Mouse (Mus musculus): ENCODE results near the gene Foxp1. TPM values are rescaled to one million over a fixed set of nuclear protein-coding genes. Genes with fewer than 3 reads are reported as not detected.

Foxp1 gene
- polyA plus RNA-seq, 1 experiment from 2014 or later, result 45.3 TPM

DNA sequence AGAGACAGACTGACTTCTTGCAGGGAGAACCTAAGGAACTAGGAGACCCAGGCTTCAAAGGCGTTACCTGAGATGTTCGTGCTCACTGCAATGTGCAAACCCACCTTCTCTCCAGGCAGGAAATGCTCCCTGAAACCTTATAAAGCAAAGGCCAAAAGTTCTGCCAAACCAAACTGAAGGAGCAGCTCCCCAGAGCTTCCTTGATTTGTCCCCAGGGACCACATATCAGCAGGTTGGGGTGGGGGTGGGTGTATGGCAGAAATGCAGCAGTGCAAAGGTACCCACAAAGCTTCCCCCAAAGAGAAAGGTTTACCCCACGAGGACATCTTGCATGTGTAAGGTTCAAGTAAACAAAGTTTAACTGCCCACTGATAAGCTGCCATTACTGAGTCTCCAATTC, 184.3 kb downstream of the Foxp1 start:
- Histone ChIP-seq H3K36me3 (ENCODE audit: control insufficient read depth, insufficient read depth) (no peaks in the 10 kb centered on the region), H3K4me2 (replicated peaks; ENCODE audit: low read depth) (0 out of 2 replicates have a peak overlapping the region, but pooled peaks have one; percentile 43), H3K27me3 (replicated peaks; ENCODE audit: control insufficient read depth, insufficient read depth, low read length) (no peaks in the 10 kb centered on the region), H3K9me3 (ENCODE audit: control insufficient read depth) (no peaks in the 10 kb centered on the region), H3K4me3 (ENCODE audit: low read depth, low read length) (no peak overlapping the region), H3K27ac (ENCODE audit: low read depth, low read length) (peak overlapping the region; percentile 7; the same call in 1 of the 2 replicates), H3K4me1 (replicated peaks; ENCODE audit: control insufficient read depth, insufficient read depth, low read length) (peaks cover 9% of the 10 kb centered on the region; the same call in 1 of the 2 replicates), H3K9ac (ENCODE audit: low read depth, low read length) (no peak overlapping the region)
- ATAC-seq, result no peak
- 40% methylated on average over 3 of the region's 3 CpGs for WGBS
- no peak for TF ChIP-seq CTCF (IDR thresholded peaks at IDR 0.05; ENCODE audit: low read depth)

DNA sequence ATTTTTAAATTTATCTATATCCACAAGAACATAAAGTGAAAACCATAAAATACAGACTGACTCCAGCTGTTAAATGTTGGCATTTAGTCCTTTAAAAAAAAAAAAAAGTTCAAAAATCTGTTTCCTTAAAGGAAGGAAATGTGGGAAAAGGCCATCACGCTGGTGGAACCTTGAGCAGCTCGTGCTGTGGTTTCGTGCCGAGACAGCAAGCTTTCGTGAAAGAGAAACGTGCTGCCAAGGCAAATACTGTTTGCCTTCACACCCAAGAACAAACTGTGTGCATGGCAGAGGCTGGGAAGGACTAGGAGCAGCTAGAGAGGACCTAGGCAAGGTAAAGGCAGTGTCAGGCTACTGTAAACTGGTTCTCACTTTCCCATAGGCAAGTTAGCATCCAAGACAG, 184.9 kb downstream of the Foxp1 start:
- Histone ChIP-seq H3K4me1 (replicated peaks; ENCODE audit: control insufficient read depth, insufficient read depth, low read length) (peaks cover 9% of the 10 kb centered on the region; the same call in 1 of the 2 replicates), H3K9me3 (ENCODE audit: control insufficient read depth) (no peaks in the 10 kb centered on the region), H3K36me3 (ENCODE audit: control insufficient read depth, insufficient read depth) (no peaks in the 10 kb centered on the region), H3K4me2 (replicated peaks; ENCODE audit: low read depth) (peak overlapping the region; percentile 43; the same call in 1 of the 2 replicates), H3K4me3 (ENCODE audit: low read depth, low read length) (no peak overlapping the region), H3K27ac (ENCODE audit: low read depth, low read length) (no peak overlapping the region), H3K9ac (ENCODE audit: low read depth, low read length) (no peak overlapping the region), H3K27me3 (replicated peaks; ENCODE audit: control insufficient read depth, insufficient read depth, low read length) (no peaks in the 10 kb centered on the region)
- TF ChIP-seq CTCF (IDR thresholded peaks at IDR 0.05; ENCODE audit: low read depth), result no peak
- no peak for ATAC-seq
- 16% methylated on average over 6 of the region's 6 CpGs for WGBS

DNA sequence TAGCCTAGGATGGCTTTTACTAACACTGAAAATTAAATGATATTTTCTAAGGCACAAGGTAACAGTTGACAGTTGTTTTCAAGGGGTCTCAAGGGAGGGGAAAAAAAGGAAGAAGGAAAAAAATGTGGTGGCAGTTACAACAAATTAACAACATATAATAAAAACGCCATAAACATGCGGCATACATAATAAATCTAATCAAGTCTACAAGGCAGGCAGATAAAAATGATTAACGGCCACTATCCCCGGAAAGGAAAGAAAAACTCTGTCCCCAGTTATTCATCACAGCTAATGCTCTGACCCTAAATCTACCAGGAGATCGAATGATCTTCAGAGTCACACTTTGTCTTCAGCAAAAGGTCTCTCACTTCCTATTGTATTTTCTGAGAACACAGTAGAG, 186.3 kb downstream of the Foxp1 start:
- no peak overlapping the region for H3K4me2 ChIP-seq (replicated peaks; ENCODE audit: low read depth)
- H3K9ac ChIP-seq (ENCODE audit: low read depth, low read length), result no peak overlapping the region
- WGBS, result 23% methylated on average over 5 of the region's 5 CpGs
- H3K36me3 ChIP-seq (ENCODE audit: control insufficient read depth, insufficient read depth), result no peaks in the 10 kb centered on the region
- no peak for ATAC-seq
- TF ChIP-seq CTCF (IDR thresholded peaks at IDR 0.05; ENCODE audit: low read depth), result no peak
- peaks cover 9% of the 10 kb centered on the region; the same call in 1 of the 2 replicates for H3K4me1 ChIP-seq (replicated peaks; ENCODE audit: control insufficient read depth, insufficient read depth, low read length)
- no peaks in the 10 kb centered on the region for H3K9me3 ChIP-seq (ENCODE audit: control insufficient read depth)
- no peak overlapping the region for H3K27ac ChIP-seq (ENCODE audit: low read depth, low read length)
- no peak overlapping the region for H3K4me3 ChIP-seq (ENCODE audit: low read depth, low read length)
- no peaks in the 10 kb centered on the region for H3K27me3 ChIP-seq (replicated peaks; ENCODE audit: control insufficient read depth, insufficient read depth, low read length)

DNA sequence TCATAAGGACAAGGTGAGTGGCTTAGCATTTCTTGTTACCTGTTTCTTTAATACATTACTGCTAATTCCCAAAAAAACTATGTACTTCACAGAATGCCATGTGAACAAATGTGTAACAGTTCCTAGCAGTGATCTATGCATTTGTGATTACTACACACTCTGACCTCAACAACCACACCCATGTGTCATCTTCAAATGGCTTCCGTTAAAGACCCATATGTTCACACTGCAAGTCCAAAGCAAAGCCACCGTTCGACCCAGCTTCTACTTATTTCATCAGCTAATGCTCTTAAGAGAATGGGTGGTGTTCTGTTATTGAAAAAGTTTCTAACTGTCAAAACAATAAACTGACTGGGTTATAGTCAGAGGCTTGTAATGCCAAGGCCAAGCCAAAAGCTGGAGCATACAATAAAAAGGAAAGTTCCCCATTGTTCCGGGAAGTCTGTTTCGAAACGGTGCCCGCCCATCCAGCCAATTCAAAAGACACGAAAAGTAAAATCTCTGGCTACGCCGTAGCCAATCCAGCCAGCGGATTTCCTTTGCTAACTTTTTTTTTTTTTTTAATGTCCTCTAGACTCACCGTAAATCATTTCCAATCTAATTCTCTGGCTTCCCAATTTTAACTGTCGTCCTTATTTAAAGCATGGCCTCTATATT, 187.2 kb downstream of the Foxp1 start:
- Histone ChIP-seq H3K27ac (ENCODE audit: low read depth, low read length) (no peak overlapping the region), H3K36me3 (ENCODE audit: control insufficient read depth, insufficient read depth) (no peaks in the 10 kb centered on the region; the same call in 1 of the 2 replicates), H3K9me3 (ENCODE audit: control insufficient read depth) (no peaks in the 10 kb centered on the region), H3K4me3 (ENCODE audit: low read depth, low read length) (no peak overlapping the region), H3K4me2 (replicated peaks; ENCODE audit: low read depth) (no peak overlapping the region), H3K4me1 (replicated peaks; ENCODE audit: control insufficient read depth, insufficient read depth, low read length) (peaks cover 9% of the 10 kb centered on the region; the same call in 1 of the 2 replicates), H3K9ac (ENCODE audit: low read depth, low read length) (no peak overlapping the region), H3K27me3 (replicated peaks; ENCODE audit: control insufficient read depth, insufficient read depth, low read length) (no peaks in the 10 kb centered on the region)
- no peak for TF ChIP-seq CTCF (IDR thresholded peaks at IDR 0.05; ENCODE audit: low read depth)
- 70% methylated on average over 13 of the region's 13 CpGs for WGBS
- ATAC-seq, result no peak

DNA sequence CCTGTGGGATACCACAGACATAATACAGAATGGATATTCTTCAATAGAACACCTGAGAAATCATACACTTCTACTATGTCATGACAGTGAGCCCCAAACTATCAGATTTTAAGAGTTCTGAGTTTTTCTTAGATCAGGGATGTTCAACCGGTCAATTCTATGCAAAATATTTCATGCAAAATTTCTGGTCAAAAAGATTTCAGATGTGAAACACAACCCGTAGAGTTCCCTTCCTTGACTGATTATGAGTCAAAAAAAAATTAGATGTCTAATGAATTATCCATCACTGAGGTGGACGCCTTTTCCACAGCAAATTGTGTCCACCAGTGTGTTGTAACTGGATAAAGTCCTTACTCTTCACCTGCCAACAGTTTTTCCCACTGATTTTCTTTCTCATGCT, 188.3 kb downstream of the Foxp1 start:
- Histone ChIP-seq H3K27ac (ENCODE audit: low read depth, low read length) (no peak overlapping the region), H3K4me2 (replicated peaks; ENCODE audit: low read depth) (no peak overlapping the region), H3K9ac (ENCODE audit: low read depth, low read length) (no peak overlapping the region), H3K9me3 (ENCODE audit: control insufficient read depth) (no peaks in the 10 kb centered on the region), H3K4me1 (replicated peaks; ENCODE audit: control insufficient read depth, insufficient read depth, low read length) (peaks cover 9% of the 10 kb centered on the region; the same call in 1 of the 2 replicates), H3K36me3 (ENCODE audit: control insufficient read depth, insufficient read depth) (no peaks in the 10 kb centered on the region; the same call in 1 of the 2 replicates), H3K4me3 (ENCODE audit: low read depth, low read length) (no peak overlapping the region), H3K27me3 (replicated peaks; ENCODE audit: control insufficient read depth, insufficient read depth, low read length) (no peaks in the 10 kb centered on the region)
- no peak for ATAC-seq
- TF ChIP-seq CTCF (IDR thresholded peaks at IDR 0.05; ENCODE audit: low read depth), result no peak
- WGBS, result 94% methylated on average over 3 of the region's 3 CpGs

DNA sequence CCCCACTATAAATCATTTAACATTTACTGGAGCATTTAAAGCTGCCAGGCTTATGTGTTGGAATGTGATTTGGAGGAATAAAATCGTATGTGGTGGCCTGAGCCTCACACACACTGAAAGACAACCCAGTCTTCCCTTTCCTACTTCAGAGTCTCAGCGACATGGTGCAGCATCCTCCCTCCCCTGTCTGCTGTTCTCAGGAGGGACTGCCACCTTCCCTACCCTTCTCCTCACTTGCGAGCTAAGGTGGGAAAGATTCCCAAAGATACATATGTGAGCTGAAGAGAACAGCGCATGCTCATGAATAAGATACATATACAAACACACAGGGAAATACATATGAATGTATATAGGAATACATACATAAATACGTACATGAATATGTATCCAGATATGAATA, 189.4 kb downstream of the Foxp1 start:
- no peak for ATAC-seq
- Histone ChIP-seq H3K9me3 (ENCODE audit: control insufficient read depth) (no peaks in the 10 kb centered on the region), H3K27ac (ENCODE audit: low read depth, low read length) (no peak overlapping the region), H3K4me2 (replicated peaks; ENCODE audit: low read depth) (no peak overlapping the region), H3K4me3 (ENCODE audit: low read depth, low read length) (no peak overlapping the region), H3K27me3 (replicated peaks; ENCODE audit: control insufficient read depth, insufficient read depth, low read length) (no peaks in the 10 kb centered on the region), H3K4me1 (replicated peaks; ENCODE audit: control insufficient read depth, insufficient read depth, low read length) (peaks cover 5% of the 10 kb centered on the region; the same call in 1 of the 2 replicates), H3K9ac (ENCODE audit: low read depth, low read length) (no peak overlapping the region), H3K36me3 (ENCODE audit: control insufficient read depth, insufficient read depth) (no peaks in the 10 kb centered on the region; the same call in 1 of the 2 replicates)
- 91% methylated on average over 5 of the region's 5 CpGs for WGBS
- no peak for TF ChIP-seq CTCF (IDR thresholded peaks at IDR 0.05; ENCODE audit: low read depth)

Data from intestine, postnatal 0 days (tissue).